Mouse (Mus musculus): Measurements from ENCODE around the gene Rragd. TPM values are rescaled to one million over a fixed set of nuclear protein-coding genes. Genes with fewer than 3 reads are reported as not detected.

The Rragd gene
- total RNA-seq, 2 experiments from 2014 or later = 83.2 to 90.1 TPM

DNA sequence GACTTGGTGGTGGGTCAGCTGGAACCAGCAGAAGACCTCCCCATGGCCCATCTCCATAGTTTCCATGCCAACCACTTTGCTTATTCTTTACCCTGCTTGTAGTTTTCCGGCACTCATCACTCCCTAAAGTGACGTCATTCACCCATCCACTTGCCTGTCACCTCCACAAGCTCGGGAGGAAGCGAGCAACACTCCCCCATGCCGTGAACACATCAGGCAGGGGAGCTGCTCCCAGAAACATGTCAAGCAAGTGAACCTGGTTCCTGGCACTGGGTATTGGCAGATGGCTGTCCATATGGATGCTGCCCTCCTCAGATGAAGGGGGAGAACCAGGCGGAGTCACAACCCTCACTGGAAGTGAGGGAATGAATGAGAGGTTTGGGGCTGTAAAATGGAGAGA lies 86.1 kb downstream of the Rragd start:
- intact Hi-C loops (cut with DNase I) = loop anchor here (5.0 kb wide), 1 partner anchor 43 kb away; no protein-coding TSS in a partner anchor

GRCm38 (mm10) chr4:33070326-33070725 lies 87.5 kb downstream of the Rragd start:
- intact Hi-C loops (cut with DNase I) = no loop called here
- no peak for DNase-seq (ENCODE audit: low spot score in 2 of 2)

More for the DNA sequence above, 86.1 kb downstream of the Rragd start:
- DNase-seq (ENCODE audit: low spot score in 2 of 2) = peak; percentile 19 to 57

DNA sequence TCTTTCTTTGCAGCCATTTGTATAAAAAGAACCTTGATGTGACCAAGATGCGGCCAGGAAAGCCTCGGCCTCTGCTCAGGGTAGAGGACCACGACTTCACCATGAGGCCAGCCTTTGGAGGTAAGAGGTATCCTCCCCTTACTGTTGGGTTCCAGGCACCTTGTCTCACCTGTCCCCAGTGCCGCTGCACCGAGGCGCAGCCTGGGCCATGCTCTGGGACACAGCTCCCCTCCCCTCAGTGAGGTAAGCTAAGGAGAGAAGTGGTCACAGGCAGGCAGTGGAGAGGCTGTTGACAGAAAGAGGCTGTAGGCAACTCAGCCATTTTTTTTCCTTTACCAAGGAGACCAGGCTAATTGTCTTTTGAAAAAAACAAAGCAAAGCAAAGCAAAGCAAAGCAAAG lies 88.5 kb downstream of the Rragd start:
- no peak for DNase-seq (ENCODE audit: low spot score in 2 of 2)
- intact Hi-C loops (cut with DNase I) = no loop called here

Other genes with a start within 250 kb of the Rragd start
- 10 to 100 TPM; 33.5 to 34.3 TPM for gene Lyrm2, start 182.8 kb upstream of the Rragd start, total RNA-seq (2021)
- 10 to 100 TPM; 41.9 to 56.6 TPM for gene Ankrd6, start 32.2 kb upstream of the Rragd start, total RNA-seq (2021)
- gene Ube2j1, start 48.4 kb downstream of the Rragd start, total RNA-seq (2021) = 100 to 1,000 TPM; 102 to 110 TPM
- under 1 TPM; 0.57 to 0.64 TPM for gene Gabrr2, start 80.0 kb downstream of the Rragd start, total RNA-seq (2021)
- gene Gabrr1, start 149.5 kb downstream of the Rragd start, total RNA-seq (2021) = under 1 TPM in 1 of 2 experiments, not detected in 1; 0.27 TPM
- gene Pm20d2, start 206.7 kb downstream of the Rragd start, total RNA-seq (2021) = 1 to 10 TPM; 5.8 to 6.1 TPM
- gene Srsf12, start 226.0 kb downstream of the Rragd start, total RNA-seq (2021) = 10 to 100 TPM; 23.6 to 26.8 TPM